Mouse (Mus musculus) testis, adult 2 months (tissue): ENCODE measurements around the gene Ogdh.

Source experiments
- CTCF ChIP-seq: fragments of 200-500 bp; IDR thresholded peaks from 2 replicates; pipeline ENCODE4 v1.5.1; 2012; ENCODE audit warnings: low read depth, mild to moderate bottlenecking, inconsistent platforms, low read length, moderate library complexity; ENCODE audit not compliant: control insufficient read depth, insufficient read depth, insufficient replicate concordance
- POLR2A ChIP-seq: fragments of 200-500 bp; IDR thresholded peaks from 2 replicates; pipeline ENCODE4 v1.6.1; 2012; ENCODE audit warnings: low read depth, mild to moderate bottlenecking, inconsistent platforms, low read length, moderate library complexity; ENCODE audit not compliant: control insufficient read depth

DNA sequence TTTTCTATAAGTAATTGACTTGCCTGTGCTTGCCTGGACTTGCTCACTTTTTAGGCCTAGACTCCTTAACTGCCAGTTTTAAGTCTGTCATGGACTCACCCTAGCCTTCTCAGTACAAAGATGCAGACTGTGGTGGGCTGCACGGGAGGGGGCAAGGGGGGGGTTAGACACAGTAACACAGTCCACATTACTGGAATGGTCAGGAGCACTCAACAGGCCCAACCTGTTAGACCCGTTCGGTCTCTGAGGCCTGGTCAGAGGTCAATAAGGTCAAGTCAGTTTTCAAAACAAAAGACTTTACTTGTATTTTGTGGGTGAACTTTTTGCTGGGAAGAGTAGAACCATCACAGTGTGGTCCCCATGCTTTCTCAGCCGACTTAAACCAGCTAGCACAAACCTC lies 75.7 kb downstream of the Ogdh start:
- no peak for TF ChIP-seq CTCF
- TF ChIP-seq POLR2A = no peak
